Mouse (Mus musculus) gastrocnemius, postnatal 36 days (tissue): ENCODE measurements around the gene Ttc28. TPM values are rescaled to one million over a fixed set of nuclear protein-coding genes. Genes with fewer than 3 reads are reported as not detected.
A peak's percentile ranks its signal among the peaks of the same experiment; 100 is the strongest.

Experiments
- DNase-seq, 2 experiments: peaks; one replicate each; pipeline ENCODE4 v3.0.0; 2022
- intact Hi-C: fragments of 180-260 bp; cut with DNase I; formaldehyde crosslinking; loops from one replicate; pipeline ENCODE4 v1.15.1; 2025
- total RNA-seq, 2 experiments: library from RNA; stranded (reverse); gene quantifications; 2 replicates each; pipeline ENCODE4 v1.2.3; 2021

Ttc28 gene
- total RNA-seq, 2 experiments from 2014 or later = 12.6 to 13.9 TPM

GRCm38 (mm10) chr5:111000953-111001352 lies 121.3 kb downstream of the Ttc28 start:
- intact Hi-C loops = no loop called here
- no peak for DNase-seq

DNA sequence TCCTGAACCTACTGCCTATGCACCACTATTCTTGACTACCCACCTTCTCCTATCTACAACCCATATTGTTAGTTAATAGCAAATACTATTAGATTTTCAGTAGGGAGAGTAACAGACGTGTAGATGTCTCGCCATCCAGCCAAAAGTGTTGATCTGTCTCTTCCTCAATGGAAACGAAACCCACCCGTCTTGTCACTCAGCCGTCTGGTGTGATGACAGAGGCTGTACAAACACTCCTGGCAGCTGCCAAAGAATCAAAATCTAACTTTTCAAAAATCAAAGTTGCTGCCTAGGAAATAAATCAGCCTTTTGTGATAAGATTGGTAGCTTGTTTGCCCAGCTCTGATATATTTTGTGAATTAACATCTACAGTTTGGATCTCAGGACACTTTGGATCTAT lies 123.6 kb downstream of the Ttc28 start:
- intact Hi-C loops = no loop called here

GRCm38 (mm10) chr5:111003750-111004149 lies 124.1 kb downstream of the Ttc28 start:
- intact Hi-C loops = no loop called here

More for the DNA sequence above, 123.6 kb downstream of the Ttc28 start:
- DNase-seq = no peak

GRCm38 (mm10) chr5:111006272-111007135 lies 126.9 kb downstream of the Ttc28 start:
- DNase-seq = no peak
- intact Hi-C loops = no loop called here

More at GRCm38 (mm10) chr5:111003750-111004149, 124.1 kb downstream of the Ttc28 start:
- no peak for DNase-seq

- no peak for DNase-seq
- intact Hi-C loops = no loop called here
These were observed 127.5 kb downstream of the Ttc28 start for GRCm38 (mm10) chr5:111007136-111007500.

DNA sequence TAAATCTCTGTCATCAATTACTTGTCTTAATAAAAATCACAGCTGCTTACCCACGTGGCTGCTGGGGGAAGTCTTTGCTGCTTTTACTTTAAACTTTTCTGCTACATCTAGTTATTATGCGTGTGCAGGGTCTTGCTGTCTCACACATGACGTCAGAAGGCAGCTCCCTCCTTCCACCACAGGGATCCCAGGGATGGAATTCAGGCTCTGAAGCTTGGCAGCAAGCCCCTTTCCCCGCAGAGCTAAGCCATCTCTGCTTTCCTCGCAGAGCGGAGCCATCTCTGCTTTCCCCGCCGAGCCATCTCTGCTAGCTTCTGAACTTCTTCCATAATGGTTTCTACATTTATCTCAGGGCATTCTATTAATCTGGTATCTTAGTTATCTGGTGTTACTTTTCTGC lies 128.3 kb downstream of the Ttc28 start:
- no peak for DNase-seq
- intact Hi-C loops = no loop called here

GRCm38 (mm10) chr5:111008431-111008830 lies 128.8 kb downstream of the Ttc28 start:
- intact Hi-C loops = no loop called here
- DNase-seq = no peak

GRCm38 (mm10) chr5:111011271-111011670 lies 131.7 kb downstream of the Ttc28 start:
- intact Hi-C loops = no loop called here

DNA sequence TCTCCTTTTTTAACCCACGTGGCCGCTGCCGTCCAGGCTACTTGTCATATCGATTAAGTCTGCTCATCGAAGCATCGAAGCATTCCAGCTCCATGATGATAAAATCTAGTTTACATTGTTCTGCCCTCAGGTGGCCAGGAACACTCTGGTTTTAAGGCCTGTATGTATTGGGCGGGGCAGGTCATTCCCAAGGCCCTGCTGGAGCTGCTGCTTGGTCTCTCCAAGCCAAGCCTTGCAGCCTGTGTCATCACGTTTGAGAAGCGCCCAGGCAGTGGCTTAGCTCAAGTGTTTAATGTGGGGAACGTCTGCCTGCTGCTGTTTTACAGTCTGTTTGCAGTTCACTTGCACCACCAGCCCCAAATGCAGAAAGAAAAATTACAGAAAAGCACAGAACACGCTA lies 132.5 kb downstream of the Ttc28 start:
- DNase-seq = peak in 1 of 2 experiments; percentile 20

More at GRCm38 (mm10) chr5:111011271-111011670, 131.7 kb downstream of the Ttc28 start:
- DNase-seq = no peak

DNA sequence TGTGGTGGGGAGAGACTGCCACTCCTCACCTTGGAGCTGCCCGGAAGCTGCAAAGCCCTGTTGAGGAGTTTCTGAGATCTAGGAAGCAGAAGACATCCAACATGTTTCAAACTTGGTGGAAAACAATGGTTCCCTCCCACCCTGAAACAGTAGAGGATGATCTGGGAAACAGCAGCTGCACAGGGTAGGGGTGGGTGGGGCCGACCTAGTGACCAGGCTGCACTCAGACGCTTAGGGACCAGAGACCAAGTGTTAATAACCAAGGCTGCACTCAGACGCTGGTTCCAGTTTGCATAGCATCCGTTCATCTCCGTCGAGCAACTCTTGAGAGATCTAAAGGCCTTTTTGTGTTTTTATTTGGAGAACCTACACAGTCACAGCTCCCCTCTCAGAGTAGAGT lies 133.0 kb downstream of the Ttc28 start:
- intact Hi-C loops = no loop called here
- DNase-seq = no peak

More for the DNA sequence above, 132.5 kb downstream of the Ttc28 start:
- intact Hi-C loops = no loop called here

- no peak for DNase-seq
- intact Hi-C loops = no loop called here
These were observed 135.4 kb downstream of the Ttc28 start for GRCm38 (mm10) chr5:111014960-111015359.

DNA sequence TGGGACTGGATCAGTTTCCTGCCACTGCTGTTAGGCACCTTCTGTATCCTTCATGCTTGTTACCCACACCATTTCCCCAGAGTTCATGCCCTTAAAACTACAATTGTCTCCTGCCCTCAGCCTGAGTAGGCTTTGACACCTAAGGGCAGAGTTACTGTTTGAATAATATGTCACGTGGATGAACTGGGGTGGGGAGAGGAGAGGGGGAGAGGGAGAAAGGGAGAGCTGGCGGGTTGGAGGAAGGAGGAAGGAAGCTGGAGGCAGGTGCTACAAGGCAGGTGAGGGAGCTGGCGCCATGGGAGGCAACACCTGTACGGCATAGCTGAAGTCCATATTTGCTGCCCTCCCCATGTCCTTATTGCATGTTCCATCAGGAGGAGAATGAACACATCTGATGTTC lies 137.7 kb downstream of the Ttc28 start:
- intact Hi-C loops = no loop called here
- DNase-seq = no peak

- DNase-seq = no peak
- intact Hi-C loops = no loop called here
These were observed 142.7 kb downstream of the Ttc28 start for GRCm38 (mm10) chr5:111022339-111022738.

DNA sequence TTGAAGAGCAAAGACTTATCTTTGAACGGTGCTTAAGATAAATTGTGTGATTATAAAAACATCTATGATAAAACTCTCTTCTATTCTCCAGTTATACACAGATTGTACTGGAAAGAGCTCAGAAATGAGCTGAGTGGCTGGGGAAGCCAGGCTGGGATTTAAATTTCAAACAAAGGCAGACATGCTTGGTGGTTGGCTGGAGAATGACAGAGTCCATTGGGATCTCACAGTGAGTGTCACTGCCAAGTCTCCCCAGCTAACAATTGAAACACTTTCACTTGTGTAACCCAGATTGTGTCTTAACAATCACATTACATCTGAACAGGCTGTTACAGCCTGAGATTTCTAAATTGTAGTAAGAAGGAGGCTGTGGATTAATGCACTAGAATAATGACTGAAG lies 143.3 kb downstream of the Ttc28 start:
- no peak for DNase-seq
- intact Hi-C loops = no loop called here

DNA sequence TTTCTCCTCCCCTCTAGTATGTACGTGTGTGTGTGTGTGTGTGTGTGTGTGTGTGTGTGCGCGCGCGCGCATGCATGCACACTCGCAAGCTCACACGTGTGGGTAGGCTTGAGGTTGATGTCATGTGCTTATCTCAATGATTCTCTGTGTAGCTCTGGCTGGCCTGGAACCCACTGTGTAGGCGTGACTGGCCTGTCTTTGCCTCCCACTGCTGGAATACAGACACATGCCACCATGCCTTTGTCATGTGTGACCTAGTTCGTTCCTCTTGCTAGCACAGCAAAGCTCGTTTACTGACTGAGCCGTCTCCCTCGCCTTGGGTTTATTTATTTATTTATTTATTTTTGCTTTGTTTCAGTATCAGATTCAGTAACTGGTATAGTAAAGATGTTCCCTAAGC lies 145.0 kb downstream of the Ttc28 start:
- no peak for DNase-seq
- intact Hi-C loops = no loop called here

- no peak for DNase-seq
- intact Hi-C loops = no loop called here
These were observed 145.9 kb downstream of the Ttc28 start for GRCm38 (mm10) chr5:111025476-111025875.

- no peak for DNase-seq
- intact Hi-C loops = no loop called here
These were observed 146.6 kb downstream of the Ttc28 start for GRCm38 (mm10) chr5:111026209-111026608.

DNA sequence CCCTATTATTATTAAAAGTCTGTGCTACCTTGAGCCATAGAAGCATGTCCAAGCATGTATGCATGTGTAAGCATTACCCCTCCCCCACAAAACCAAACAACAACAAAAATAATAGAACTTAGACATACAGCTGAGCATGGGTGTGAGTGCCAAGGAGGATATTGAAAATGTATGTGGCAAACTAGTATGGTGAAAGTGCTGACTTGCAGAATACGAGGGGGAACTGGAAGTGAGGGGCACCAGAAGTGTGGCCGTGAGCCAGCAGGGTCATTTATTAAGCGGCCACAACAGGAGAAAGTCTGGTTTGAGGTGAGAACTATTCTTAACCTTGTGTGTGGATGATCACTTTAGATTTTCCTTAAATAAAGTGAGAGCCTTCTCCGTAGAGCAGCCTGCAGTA lies 148.7 kb downstream of the Ttc28 start:
- no peak for DNase-seq
- intact Hi-C loops = no loop called here

GRCm38 (mm10) chr5:111028952-111029351 lies 149.3 kb downstream of the Ttc28 start:
- DNase-seq = no peak
- intact Hi-C loops = no loop called here

GRCm38 (mm10) chr5:111032687-111033295 lies 153.2 kb downstream of the Ttc28 start:
- intact Hi-C loops = no loop called here
- DNase-seq = no peak

GRCm38 (mm10) chr5:111033489-111033888 lies 153.9 kb downstream of the Ttc28 start:
- intact Hi-C loops = no loop called here

More at GRCm38 (mm10) chr5:111033489-111033888, 153.9 kb downstream of the Ttc28 start:
- no peak for DNase-seq
